Mouse (Mus musculus) heart, postnatal 0 days (tissue): Measurements from ENCODE around the gene Tpx2.

Source experiments
- CTCF ChIP-seq: IDR thresholded peaks from 2 replicates; pipeline ENCODE4 v1.5.1; 2016; ENCODE audit warnings: antibody characterized with exemption, control low read depth, low read depth
- EP300 ChIP-seq: IDR thresholded peaks from 2 replicates; pipeline ENCODE4 v1.6.1; 2016; ENCODE audit warnings: antibody characterized with exemption, low read depth

DNA sequence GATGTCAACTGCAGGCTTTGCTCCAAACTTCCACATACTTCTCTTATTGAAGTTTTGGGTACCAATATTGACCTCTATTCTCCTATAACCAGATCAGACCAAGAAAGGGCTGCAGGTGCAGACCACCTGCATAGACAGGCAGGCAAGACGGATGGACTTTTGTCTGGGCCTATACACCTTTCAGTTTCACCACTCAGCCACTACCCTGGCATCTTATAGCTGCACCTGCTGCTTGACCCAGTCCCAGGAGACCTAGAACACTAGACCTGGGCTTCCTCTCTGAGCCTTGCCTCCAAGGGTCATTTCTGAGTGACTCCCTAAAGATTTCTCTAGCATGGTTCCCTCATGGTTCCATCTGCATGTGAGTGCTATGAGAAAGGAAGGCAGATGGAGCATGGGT, 34.5 kb upstream of the Tpx2 start:
- no peak for TF ChIP-seq CTCF
- TF ChIP-seq EP300, result no peak
